Mouse (Mus musculus) heart, postnatal 36 days (tissue): ENCODE measurements around the gene Ccdc171. TPM values are rescaled to one million over a fixed set of nuclear protein-coding genes. Genes with fewer than 3 reads are reported as not detected.

ENCODE experiments used
- DNase-seq, 2 experiments: peaks; one replicate each; pipeline ENCODE4 v3.0.0; 2021 to 2022
- intact Hi-C: fragments of 180-260 bp; cut with DNase I; formaldehyde crosslinking; loops from one replicate; pipeline ENCODE4 v1.15.1; 2025
- total RNA-seq, 2 experiments: library from RNA; stranded (reverse); gene quantifications; 2 replicates each; pipeline ENCODE4 v1.2.3; 2021

Gene Ccdc171
- total RNA-seq, 2 experiments from 2014 or later: 1.00 to 1.1 TPM

DNA sequence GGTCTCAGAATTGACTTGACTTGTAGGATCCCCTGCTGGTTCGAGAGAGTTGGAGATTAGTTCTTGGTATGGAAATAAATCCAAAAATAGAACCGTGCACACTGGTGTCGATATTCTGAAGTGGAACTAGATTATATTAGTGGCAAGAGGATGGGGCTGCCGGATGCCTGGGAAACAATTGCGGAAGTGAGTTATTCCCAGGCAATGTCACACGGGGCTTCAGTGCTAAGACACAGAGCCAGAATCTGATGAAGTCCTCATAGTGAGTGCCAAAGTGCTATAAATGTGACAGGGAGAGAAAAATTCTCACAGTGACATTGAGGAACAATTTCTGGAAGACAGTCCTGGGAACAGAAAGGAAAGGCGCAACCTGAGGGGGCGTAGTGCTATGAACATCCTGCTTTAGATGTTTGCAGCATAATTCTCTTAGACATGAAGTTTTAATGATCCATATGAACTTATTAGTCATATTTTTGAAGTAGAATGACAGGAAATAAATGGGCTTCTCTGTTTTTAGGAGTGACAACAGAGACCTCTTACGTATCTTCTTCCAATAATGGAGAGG lies 376.8 kb downstream of the Ccdc171 start:
- intact Hi-C loops: no loop called here
- DNase-seq: no peak

Other genes starting within 250 kb of the Ccdc171 start
- 10 to 100 TPM; 14.4 to 22.7 TPM for gene Ttc39b, start 201.3 kb upstream of the Ccdc171 start, total RNA-seq
- 10 to 100 TPM; 14.2 to 20.6 TPM for gene Snapc3, start 107.8 kb upstream of the Ccdc171 start, total RNA-seq
- gene Psip1, start 39.1 kb upstream of the Ccdc171 start, total RNA-seq: 10 to 100 TPM; 17.0 to 21.3 TPM